Mouse (Mus musculus) forebrain, embryonic 12.5 days (tissue): ENCODE results near the gene Pdcl2. TPM values are rescaled to one million over a fixed set of nuclear protein-coding genes. Genes with fewer than 3 reads are reported as not detected.
A peak's percentile ranks its signal among the peaks of the same experiment; 100 is the strongest.

Source experiments
- ATAC-seq: fragments of 200-750 bp; cut with Nextera tagmentation; 2 replicates; pipeline ENCODE4 v1.8.0; 2017; ENCODE audit warnings: moderate TSS enrichment; ENCODE audit not compliant: low FRiP score
- H3K27ac ChIP-seq: fragments of 300-500 bp; sonication (generic); 2 replicates; pipeline ENCODE4 v1.5.1; 2016; ENCODE audit warnings: mild to moderate bottlenecking
- H3K27me3 ChIP-seq: fragments of 300-500 bp; sonication (generic); 2 replicates; pipeline ENCODE4 v1.6.1; 2016; ENCODE audit warnings: mild to moderate bottlenecking
- H3K36me3 ChIP-seq: fragments of 300-500 bp; sonication (generic); replicated peaks from 2 replicates; pipeline ENCODE4 v1.6.1; 2016; ENCODE audit warnings: mild to moderate bottlenecking
- H3K4me1 ChIP-seq: fragments of 300-500 bp; sonication (generic); 2 replicates; pipeline ENCODE4 v1.6.1; 2016
- H3K4me2 ChIP-seq: fragments of 300-500 bp; sonication (generic); 2 replicates; pipeline ENCODE4 v1.6.1; 2016; ENCODE audit warnings: mild to moderate bottlenecking, moderate library complexity
- H3K4me3 ChIP-seq: fragments of 300-500 bp; sonication (generic); replicated peaks from 2 replicates; pipeline ENCODE4 v1.5.1; 2016; ENCODE audit warnings: mild to moderate bottlenecking
- H3K9ac ChIP-seq: fragments of 300-500 bp; sonication (generic); 2 replicates; pipeline ENCODE4 v1.6.1; 2016; ENCODE audit warnings: mild to moderate bottlenecking
- H3K9me3 ChIP-seq: fragments of 300-500 bp; sonication (generic); 2 replicates; pipeline ENCODE4 v1.6.1; 2016
- WGBS: fragments of 180-500 bp; shearing (Covaris S2); methylation state at CpG from one replicate; pipeline ENCODE4 v1.1.7; 2016; 5-methylcytosine and 5-hydroxymethylcytosine counted together
- polyA plus RNA-seq: library from polyadenylated mRNA; unstranded; fragments of >200 nt; fragmentation: Nextera tagmentation; extraction: Ambion mirVana; gene quantifications from 2 replicates; pipeline ENCODE4 v1.2.1, GENCODE M21; 2016

The Pdcl2 gene
- polyA plus RNA-seq, result not detected in 2 replicates

DNA sequence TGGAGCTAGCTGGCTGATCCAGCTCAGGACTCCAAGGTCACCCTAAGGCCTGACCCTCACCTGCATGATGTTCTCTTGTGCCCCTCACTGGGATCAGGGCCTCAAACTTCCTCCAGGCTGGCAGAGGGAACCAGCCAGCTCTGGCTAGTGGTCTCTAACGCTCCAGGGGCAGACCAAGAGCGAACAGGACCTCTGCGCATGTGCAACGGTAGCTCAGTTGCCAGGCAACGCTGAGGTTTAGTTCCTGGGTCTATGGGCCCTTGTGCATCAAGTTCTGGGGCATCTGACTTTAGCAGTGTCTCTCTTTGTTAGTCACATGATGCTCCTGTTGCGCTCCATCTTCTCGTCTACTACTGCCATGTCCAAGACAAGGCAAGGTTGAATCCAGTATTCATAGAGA lies at the start of gene Pdcl2:
Gene Pdcl2, minus strand, starts transcription at position 204 of the 400 bp plus-strand sequence.
- ATAC-seq, result no peak
- Histone ChIP-seq H3K4me2 (no peak within 1 kb of the TSS), H3K36me3 (no peaks in the 10 kb centered on the region), H3K27me3 (no peaks in the 10 kb centered on the region), H3K27ac (no peak within 1 kb of the TSS), H3K4me3 (no peak within 1 kb of the TSS), H3K9me3 (no peaks in the 10 kb centered on the region), H3K4me1 (0 out of 2 replicates have a peak, but pooled peaks cover 3% of the 10 kb centered on the region), H3K9ac (no peak within 1 kb of the TSS)
- 92% methylated on average over 7 of the region's 7 CpGs for WGBS

- no peaks in the 10 kb centered on the region for H3K36me3 ChIP-seq
- no peaks in the 10 kb centered on the region for H3K27me3 ChIP-seq
- no peaks in the 10 kb centered on the region for H3K4me1 ChIP-seq
- H3K9ac ChIP-seq, result no peak overlapping the region
- no peak for ATAC-seq
- no peak overlapping the region for H3K4me2 ChIP-seq
- no peak overlapping the region for H3K27ac ChIP-seq
- 44% methylated on average over 3 of the region's 3 CpGs for WGBS
- H3K9me3 ChIP-seq, result no peaks in the 10 kb centered on the region
- H3K4me3 ChIP-seq, result no peak overlapping the region
These were observed 48.3 kb upstream of the Pdcl2 start for GRCm38 (mm10) chr5:76379216-76379615.

- H3K4me1 ChIP-seq, result no peaks in the 10 kb centered on the region
- WGBS, result 87% methylated on average over 8 of the region's 8 CpGs
- no peak overlapping the region for H3K4me2 ChIP-seq
- H3K27me3 ChIP-seq, result peaks cover 7% of the 10 kb centered on the region
- H3K27ac ChIP-seq, result no peak overlapping the region
- H3K9ac ChIP-seq, result no peak overlapping the region
- H3K4me3 ChIP-seq, result no peak overlapping the region
- ATAC-seq, result no peak
- no peaks in the 10 kb centered on the region for H3K36me3 ChIP-seq
- H3K9me3 ChIP-seq, result no peaks in the 10 kb centered on the region
These were observed 38.4 kb upstream of the Pdcl2 start for GRCm38 (mm10) chr5:76369215-76369840.

- no peak overlapping the region for H3K4me2 ChIP-seq
- H3K36me3 ChIP-seq, result no peaks in the 10 kb centered on the region
- H3K27me3 ChIP-seq, result peaks cover 36% of the 10 kb centered on the region
- WGBS, result 46% methylated on average over 5 of the region's 5 CpGs
- H3K4me3 ChIP-seq, result no peak overlapping the region
- H3K9ac ChIP-seq, result no peak overlapping the region
- H3K27ac ChIP-seq, result no peak overlapping the region
- ATAC-seq, result no peak
- no peaks in the 10 kb centered on the region for H3K9me3 ChIP-seq
- peaks cover 15% of the 10 kb centered on the region for H3K4me1 ChIP-seq
These were observed 34.5 kb upstream of the Pdcl2 start for GRCm38 (mm10) chr5:76365406-76365805.

DNA sequence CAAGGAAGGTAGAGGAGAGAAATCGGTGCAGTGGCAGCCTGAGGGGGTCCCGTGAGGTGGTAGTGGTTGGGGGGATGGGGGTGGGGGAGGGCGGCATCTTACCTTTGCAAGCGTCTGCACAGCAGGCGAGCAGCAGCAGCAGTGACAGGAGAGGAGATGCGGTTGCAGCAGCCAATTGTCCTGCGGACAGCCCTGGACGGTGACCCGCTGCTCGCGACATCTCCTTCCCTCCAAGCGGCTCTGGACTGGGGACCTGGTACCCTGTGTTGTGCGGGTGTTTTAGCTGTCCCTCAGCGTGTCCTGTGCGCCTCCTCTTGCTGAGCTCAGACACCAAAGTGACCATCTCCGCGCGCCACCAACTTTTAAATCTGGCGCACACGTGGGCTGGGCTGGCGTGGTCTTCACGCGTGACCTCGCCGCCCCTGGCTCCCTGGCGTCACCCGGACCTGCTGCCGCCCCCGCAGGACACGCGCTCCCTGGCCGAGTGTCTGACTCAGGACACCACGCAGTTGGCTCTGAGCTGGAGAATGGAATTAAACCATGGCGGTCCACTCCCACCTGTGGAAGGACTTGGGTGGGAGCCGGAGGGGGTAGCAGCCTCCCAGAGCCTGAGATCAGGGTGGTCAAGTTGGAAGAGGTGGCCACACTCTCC lies 32.6 kb upstream of the Pdcl2 start, which contains the start of gene Nmu:
Gene Nmu, minus strand, starts transcription at position 336 of the 652 bp plus-strand sequence.
- 4% methylated on average over 35 of the region's 35 CpGs for WGBS
- Histone ChIP-seq H3K27ac (no peak within 1 kb of the TSS), H3K9ac (peak within 1 kb of the TSS; percentile 39), H3K4me2 (peak within 1 kb of the TSS; percentile 70), H3K9me3 (no peaks in the 10 kb centered on the region), H3K4me1 (peaks cover 15% of the 10 kb centered on the region), H3K27me3 (peaks cover 36% of the 10 kb centered on the region), H3K4me3 (peak within 1 kb of the TSS; percentile 36), H3K36me3 (no peaks in the 10 kb centered on the region)
- no peak; the same call in 1 of the 2 replicates for ATAC-seq

DNA sequence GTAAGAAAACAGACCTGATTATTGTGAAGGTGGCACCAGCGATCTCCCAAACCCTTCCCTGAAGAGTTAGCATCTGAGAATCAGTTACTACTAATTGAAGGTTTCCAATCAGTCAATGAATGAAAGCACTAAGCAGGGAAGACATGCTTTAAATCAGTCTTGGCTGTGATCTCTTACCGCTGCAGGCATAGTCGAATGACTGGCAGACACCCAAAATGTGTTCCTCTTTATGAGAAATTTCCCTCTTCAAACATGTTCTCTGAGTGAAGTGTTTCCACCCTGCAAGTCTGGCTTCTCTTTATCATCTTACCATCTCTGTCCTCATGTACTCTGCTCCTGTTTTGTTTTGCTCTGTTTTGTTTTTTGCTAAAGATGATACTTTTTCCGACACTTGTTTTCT lies 29.8 kb upstream of the Pdcl2 start:
- no peak overlapping the region for H3K4me2 ChIP-seq
- H3K4me3 ChIP-seq, result no peak overlapping the region
- H3K36me3 ChIP-seq, result no peaks in the 10 kb centered on the region
- WGBS, result 94% methylated on average over 4 of the region's 4 CpGs
- H3K9me3 ChIP-seq, result no peaks in the 10 kb centered on the region
- H3K9ac ChIP-seq, result no peak overlapping the region
- H3K27ac ChIP-seq, result no peak overlapping the region
- peaks cover 15% of the 10 kb centered on the region for H3K4me1 ChIP-seq
- peaks cover 36% of the 10 kb centered on the region for H3K27me3 ChIP-seq
- ATAC-seq, result no peak

DNA sequence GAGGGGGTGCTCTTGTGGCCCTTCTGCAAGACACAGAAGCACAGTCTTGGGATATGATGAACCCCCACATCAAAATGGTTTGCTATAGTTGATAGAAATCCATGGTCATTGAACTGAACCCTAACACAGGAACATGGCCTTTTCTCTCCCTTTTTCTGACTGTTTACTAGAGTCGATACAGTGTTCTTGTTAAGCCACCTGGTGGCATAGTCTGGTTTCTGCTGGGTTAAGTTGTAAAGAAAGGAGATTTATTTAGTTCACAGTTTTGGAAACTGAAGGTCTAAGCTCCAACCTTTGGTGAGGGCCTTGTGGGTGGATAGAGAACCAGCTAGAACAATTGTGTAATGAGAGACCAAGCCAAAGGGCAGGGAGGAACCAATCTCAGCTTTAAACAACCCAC lies 29.1 kb upstream of the Pdcl2 start:
- 79% methylated on average over 1 of the region's 1 CpGs for WGBS
- Histone ChIP-seq H3K4me3 (no peak overlapping the region), H3K9ac (no peak overlapping the region), H3K4me2 (no peak overlapping the region), H3K36me3 (no peaks in the 10 kb centered on the region), H3K27ac (no peak overlapping the region), H3K4me1 (peaks cover 15% of the 10 kb centered on the region), H3K27me3 (peaks cover 36% of the 10 kb centered on the region), H3K9me3 (no peaks in the 10 kb centered on the region)
- no peak for ATAC-seq

DNA sequence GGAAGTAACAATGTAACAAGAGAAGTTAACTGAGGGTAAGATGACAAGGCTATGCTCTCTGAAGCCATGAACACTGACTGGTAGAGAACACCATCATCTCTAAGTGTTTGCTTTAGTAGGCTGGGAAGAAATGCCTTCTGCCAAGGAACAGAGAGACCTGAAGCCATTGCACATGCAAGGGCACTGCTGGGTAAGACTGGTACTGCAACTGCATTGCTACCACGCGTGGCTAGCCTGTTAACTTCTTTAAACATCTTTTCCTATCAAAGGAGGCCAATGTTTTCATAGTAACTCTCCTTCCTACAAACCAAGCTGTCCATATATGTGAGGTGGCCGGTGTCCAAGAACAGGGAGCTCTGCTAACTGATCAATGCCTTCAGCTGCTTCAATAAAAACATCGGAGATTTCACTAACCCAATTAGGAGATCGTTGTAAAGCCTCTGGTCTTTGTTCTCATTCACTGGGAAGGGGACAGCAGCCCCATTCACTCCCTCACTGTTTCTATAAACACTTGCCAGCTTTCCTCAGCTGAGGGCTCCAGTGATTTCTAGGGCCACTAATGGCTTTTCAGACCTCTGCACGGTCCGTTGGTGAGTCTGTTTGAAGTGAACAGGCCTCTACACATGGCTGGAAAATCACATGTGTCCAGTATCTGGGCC lies 21.1 kb upstream of the Pdcl2 start:
- Histone ChIP-seq H3K4me3 (no peak overlapping the region), H3K9ac (no peak overlapping the region), H3K27me3 (no peaks in the 10 kb centered on the region), H3K9me3 (no peaks in the 10 kb centered on the region), H3K36me3 (no peaks in the 10 kb centered on the region), H3K27ac (no peak overlapping the region), H3K4me1 (peaks cover 4% of the 10 kb centered on the region; the same call in 1 of the 2 replicates), H3K4me2 (no peak overlapping the region)
- 15% methylated on average over 7 of the region's 7 CpGs for WGBS
- ATAC-seq, result peak; percentile 70; the same call in 1 of the 2 replicates

DNA sequence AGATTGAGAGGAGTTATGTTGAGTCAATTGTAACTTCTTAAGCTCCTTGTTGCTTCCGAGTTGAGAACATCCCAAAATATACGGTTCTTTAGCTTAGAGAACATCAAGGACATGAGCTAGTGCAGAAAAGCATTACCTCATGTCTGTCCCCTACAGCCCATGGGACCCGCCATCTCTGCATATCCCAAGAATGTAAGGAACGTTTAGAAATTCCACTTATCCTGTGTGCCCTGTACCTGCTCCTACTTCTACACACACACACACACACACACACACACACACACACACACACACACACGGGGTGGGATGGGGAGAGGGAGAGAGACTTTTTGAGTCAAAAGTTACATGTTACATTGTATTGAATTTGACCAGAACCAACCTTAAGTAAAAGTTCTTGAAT lies 20.6 kb upstream of the Pdcl2 start:
- Histone ChIP-seq H3K4me2 (no peak overlapping the region), H3K9me3 (no peaks in the 10 kb centered on the region), H3K27ac (no peak overlapping the region), H3K4me3 (no peak overlapping the region), H3K9ac (no peak overlapping the region), H3K27me3 (no peaks in the 10 kb centered on the region), H3K36me3 (no peaks in the 10 kb centered on the region), H3K4me1 (peaks cover 4% of the 10 kb centered on the region; the same call in 1 of the 2 replicates)
- ATAC-seq, result no peak
- 76% methylated on average over 5 of the region's 5 CpGs for WGBS

- no peak overlapping the region for H3K4me3 ChIP-seq
- H3K9ac ChIP-seq, result no peak overlapping the region
- no peak overlapping the region for H3K27ac ChIP-seq
- peak; percentile 69; the same call in 1 of the 2 replicates for ATAC-seq
- no peaks in the 10 kb centered on the region for H3K36me3 ChIP-seq
- no peak overlapping the region for H3K4me2 ChIP-seq
- 42% methylated on average over 2 of the region's 2 CpGs for WGBS
- H3K9me3 ChIP-seq, result no peaks in the 10 kb centered on the region
- no peaks in the 10 kb centered on the region for H3K27me3 ChIP-seq
- H3K4me1 ChIP-seq, result no peaks in the 10 kb centered on the region
These were observed 15.2 kb upstream of the Pdcl2 start for GRCm38 (mm10) chr5:76346137-76346536.

DNA sequence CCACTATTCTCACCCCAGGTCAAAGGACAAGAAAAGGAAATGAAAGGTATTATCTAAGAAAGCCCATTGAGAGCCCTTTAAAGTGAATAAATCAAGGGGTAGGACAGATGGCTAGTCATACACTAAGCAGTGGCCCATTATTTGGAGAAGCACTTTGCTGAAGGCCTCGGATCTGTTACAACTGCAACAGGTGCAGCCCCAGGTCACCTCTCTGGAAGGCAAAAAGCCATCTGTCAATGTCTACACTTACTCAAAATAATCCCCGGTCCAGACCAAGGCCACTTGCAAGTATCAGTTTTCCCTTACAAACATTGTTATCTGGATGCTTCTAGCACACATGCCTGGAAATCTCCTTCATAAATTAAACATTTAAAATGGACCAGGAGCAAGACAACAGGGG lies 10.0 kb upstream of the Pdcl2 start:
- 81% methylated on average over 2 of the region's 2 CpGs for WGBS
- no peak for ATAC-seq

DNA sequence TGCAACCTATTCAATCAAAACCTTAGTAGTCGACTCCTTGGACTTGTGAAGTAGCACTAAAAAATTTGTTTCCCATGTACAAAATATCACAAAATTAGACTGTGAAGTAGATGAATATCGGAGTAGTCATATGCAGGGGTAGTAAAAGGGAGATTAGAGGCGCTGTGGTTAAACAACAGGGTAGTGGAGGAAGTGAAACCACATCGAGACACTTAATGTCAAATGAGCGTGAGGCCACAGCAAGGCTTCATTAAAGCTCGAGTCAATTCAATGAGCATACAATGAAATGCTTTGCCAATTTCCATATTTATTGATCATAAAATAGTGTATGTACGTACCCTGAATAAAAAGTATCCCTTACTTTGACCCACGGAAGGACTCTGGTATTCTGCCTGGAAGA lies 6.1 kb upstream of the Pdcl2 start:
- Histone ChIP-seq H3K27ac (no peak overlapping the region), H3K4me3 (no peak overlapping the region), H3K9ac (no peak overlapping the region), H3K4me1 (0 out of 2 replicates have a peak, but pooled peaks cover 3% of the 10 kb centered on the region), H3K9me3 (no peaks in the 10 kb centered on the region), H3K36me3 (no peaks in the 10 kb centered on the region), H3K27me3 (no peaks in the 10 kb centered on the region), H3K4me2 (no peak overlapping the region)
- no peak for ATAC-seq
- 88% methylated on average over 8 of the region's 8 CpGs for WGBS

More for the DNA sequence above, 10.0 kb upstream of the Pdcl2 start:
- no peaks in the 10 kb centered on the region for H3K36me3 ChIP-seq
- no peaks in the 10 kb centered on the region for H3K27me3 ChIP-seq
- no peaks in the 10 kb centered on the region for H3K9me3 ChIP-seq
- H3K4me1 ChIP-seq, result no peaks in the 10 kb centered on the region
- no peak overlapping the region for H3K27ac ChIP-seq
- H3K9ac ChIP-seq, result no peak overlapping the region
- no peak overlapping the region for H3K4me3 ChIP-seq
- H3K4me2 ChIP-seq, result no peak overlapping the region
